Mouse (Mus musculus): ENCODE measurements at regions not wholly inside any gene's neighbourhood (a gene's known extent, or its start where the extent isn't known, plus 50 kb on each side); places are given as distances from the start of the nearest gene placed in this dataset.
A peak's percentile ranks its signal among the peaks of the same experiment; 100 is the strongest.

- Histone ChIP-seq H3K27ac (ENCODE audit: low read length) (no peak overlapping the region), H3K4me2 (ENCODE audit: low read length) (no peak overlapping the region), H3K9ac (ENCODE audit: low read depth, low read length) (no peak overlapping the region), H3K9me3 (replicated peaks; ENCODE audit: control insufficient read depth, low read length, poor library complexity, severe bottlenecking) (no peaks in the 10 kb centered on the region), H3K4me1 (ENCODE audit: control insufficient read depth, insufficient read depth, low read length) (peaks cover 10% of the 10 kb centered on the region; the same call in 1 of the 2 replicates), H3K27me3 (ENCODE audit: control insufficient read depth, insufficient read depth, low read depth, low read length) (no peaks in the 10 kb centered on the region), H3K4me3 (ENCODE audit: low read depth, low read length) (no peak overlapping the region), H3K36me3 (ENCODE audit: control insufficient read depth, insufficient read depth, low read length) (no peaks in the 10 kb centered on the region)
- ATAC-seq, result no peak
- WGBS, result 55% methylated on average over 3 of the region's 3 CpGs
Observed at GRCm38 (mm10) chr7:71041388-71041787, 309.9 kb downstream of the Gm10295 start.

GRCm38 (mm10) chr7:71040846-71041245 is 310.4 kb downstream of the Gm10295 start:
- no peaks in the 10 kb centered on the region for H3K9me3 ChIP-seq (replicated peaks; ENCODE audit: control insufficient read depth, low read length, poor library complexity, severe bottlenecking)
- H3K4me3 ChIP-seq (ENCODE audit: low read depth, low read length), result no peak overlapping the region
- H3K36me3 ChIP-seq (ENCODE audit: control insufficient read depth, insufficient read depth, low read length), result no peaks in the 10 kb centered on the region
- H3K9ac ChIP-seq (ENCODE audit: low read depth, low read length), result no peak overlapping the region
- H3K27ac ChIP-seq (ENCODE audit: low read length), result no peak overlapping the region
- 75% methylated on average over 3 of the region's 3 CpGs for WGBS
- H3K27me3 ChIP-seq (ENCODE audit: control insufficient read depth, insufficient read depth, low read depth, low read length), result no peaks in the 10 kb centered on the region
- no peak overlapping the region for H3K4me2 ChIP-seq (ENCODE audit: low read length)
- H3K4me1 ChIP-seq (ENCODE audit: control insufficient read depth, insufficient read depth, low read length), result peaks cover 10% of the 10 kb centered on the region; the same call in 1 of the 2 replicates
- ATAC-seq, result no peak

GRCm38 (mm10) chr7:71038537-71038936 is 312.7 kb downstream of the Gm10295 start:
- ATAC-seq, result no peak
- Histone ChIP-seq H3K9me3 (replicated peaks; ENCODE audit: control insufficient read depth, low read length, poor library complexity, severe bottlenecking) (no peaks in the 10 kb centered on the region), H3K4me2 (ENCODE audit: low read length) (no peak overlapping the region), H3K27me3 (ENCODE audit: control insufficient read depth, insufficient read depth, low read depth, low read length) (no peaks in the 10 kb centered on the region), H3K4me1 (ENCODE audit: control insufficient read depth, insufficient read depth, low read length) (peaks cover 6% of the 10 kb centered on the region; the same call in 1 of the 2 replicates), H3K9ac (ENCODE audit: low read depth, low read length) (no peak overlapping the region), H3K4me3 (ENCODE audit: low read depth, low read length) (no peak overlapping the region), H3K27ac (ENCODE audit: low read length) (no peak overlapping the region), H3K36me3 (ENCODE audit: control insufficient read depth, insufficient read depth, low read length) (no peaks in the 10 kb centered on the region)
- WGBS, result 88% methylated on average over 5 of the region's 5 CpGs

- H3K36me3 ChIP-seq (ENCODE audit: control insufficient read depth, insufficient read depth, low read length), result no peaks in the 10 kb centered on the region
- 82% methylated on average over 12 of the region's 12 CpGs for WGBS
- no peaks in the 10 kb centered on the region for H3K4me1 ChIP-seq (ENCODE audit: control insufficient read depth, insufficient read depth, low read length)
- no peak overlapping the region for H3K27ac ChIP-seq (ENCODE audit: low read length)
- no peak overlapping the region for H3K4me2 ChIP-seq (ENCODE audit: low read length)
- H3K27me3 ChIP-seq (ENCODE audit: control insufficient read depth, insufficient read depth, low read depth, low read length), result no peaks in the 10 kb centered on the region
- no peak overlapping the region for H3K4me3 ChIP-seq (ENCODE audit: low read depth, low read length)
- H3K9ac ChIP-seq (ENCODE audit: low read depth, low read length), result no peak overlapping the region
- H3K9me3 ChIP-seq (replicated peaks; ENCODE audit: control insufficient read depth, low read length, poor library complexity, severe bottlenecking), result no peaks in the 10 kb centered on the region
- ATAC-seq, result no peak
Observed at GRCm38 (mm10) chr7:71033121-71033520, 318.2 kb downstream of the Gm10295 start.

GRCm38 (mm10) chr7:71023946-71024610 is 327.2 kb downstream of the Gm10295 start:
- Histone ChIP-seq H3K36me3 (ENCODE audit: control insufficient read depth, insufficient read depth, low read length) (no peaks in the 10 kb centered on the region), H3K9ac (ENCODE audit: low read depth, low read length) (peak overlapping the region; percentile 66), H3K27ac (ENCODE audit: low read length) (no peak overlapping the region), H3K4me2 (ENCODE audit: low read length) (peak overlapping the region; percentile 86), H3K9me3 (replicated peaks; ENCODE audit: control insufficient read depth, low read length, poor library complexity, severe bottlenecking) (0 out of 2 replicates have a peak, but pooled peaks cover 3% of the 10 kb centered on the region), H3K4me3 (ENCODE audit: low read depth, low read length) (peak overlapping the region; percentile 41), H3K4me1 (ENCODE audit: control insufficient read depth, insufficient read depth, low read length) (peaks cover 8% of the 10 kb centered on the region; the same call in 1 of the 2 replicates), H3K27me3 (ENCODE audit: control insufficient read depth, insufficient read depth, low read depth, low read length) (no peaks in the 10 kb centered on the region)
- 0 out of 2 replicates have a peak, but pooled peaks have one; percentile 21 for ATAC-seq
- 19% methylated on average over 9 of the region's 9 CpGs for WGBS

- Histone ChIP-seq H3K36me3 (ENCODE audit: control insufficient read depth, insufficient read depth, low read length) (no peaks in the 10 kb centered on the region), H3K4me1 (ENCODE audit: control insufficient read depth, insufficient read depth, low read length) (peaks cover 8% of the 10 kb centered on the region; the same call in 1 of the 2 replicates), H3K9me3 (replicated peaks; ENCODE audit: control insufficient read depth, low read length, poor library complexity, severe bottlenecking) (0 out of 2 replicates have a peak, but pooled peaks cover 3% of the 10 kb centered on the region), H3K27ac (ENCODE audit: low read length) (peak overlapping the region; percentile 47), H3K4me3 (ENCODE audit: low read depth, low read length) (peak overlapping the region; percentile 41), H3K9ac (ENCODE audit: low read depth, low read length) (peak overlapping the region; percentile 66), H3K27me3 (ENCODE audit: control insufficient read depth, insufficient read depth, low read depth, low read length) (no peaks in the 10 kb centered on the region), H3K4me2 (ENCODE audit: low read length) (peak overlapping the region; percentile 86)
- WGBS, result 4% methylated on average over 16 of the region's 16 CpGs
- peak; percentile 78 for ATAC-seq
Observed at GRCm38 (mm10) chr7:71023253-71023945, 327.9 kb downstream of the Gm10295 start.

Data from midbrain, embryonic 16.5 days (tissue).